Mouse (Mus musculus) heart, postnatal 0 days (tissue): ENCODE measurements around the gene Dop1b.

ENCODE experiments used
- CTCF ChIP-seq: IDR thresholded peaks from 2 replicates; pipeline ENCODE4 v1.5.1; 2016; ENCODE audit warnings: antibody characterized with exemption, control low read depth, low read depth
- EP300 ChIP-seq: IDR thresholded peaks from 2 replicates; pipeline ENCODE4 v1.6.1; 2016; ENCODE audit warnings: antibody characterized with exemption, low read depth

GRCm38 (mm10) chr16:93711411-93712188 is at the start of gene Dop1b:
- TF ChIP-seq CTCF (no peak), EP300 (no peak; the same call in 1 of the 2 replicates)
